Mouse (Mus musculus) megakaryocyte, embryonic 14.5 days (primary cell): Measurements from ENCODE around the gene Zzz3.

Source experiments
- FLI1 ChIP-seq: IDR thresholded peaks from 2 replicates; pipeline ENCODE4 v1.6.1; 2012; ENCODE audit warnings: low read length, inconsistent platforms, mixed read lengths
- GATA1 ChIP-seq: IDR thresholded peaks from 3 replicates; pipeline ENCODE4 v1.6.1; 2012; ENCODE audit warnings: mixed read lengths, low read length, inconsistent platforms, borderline replicate concordance

DNA sequence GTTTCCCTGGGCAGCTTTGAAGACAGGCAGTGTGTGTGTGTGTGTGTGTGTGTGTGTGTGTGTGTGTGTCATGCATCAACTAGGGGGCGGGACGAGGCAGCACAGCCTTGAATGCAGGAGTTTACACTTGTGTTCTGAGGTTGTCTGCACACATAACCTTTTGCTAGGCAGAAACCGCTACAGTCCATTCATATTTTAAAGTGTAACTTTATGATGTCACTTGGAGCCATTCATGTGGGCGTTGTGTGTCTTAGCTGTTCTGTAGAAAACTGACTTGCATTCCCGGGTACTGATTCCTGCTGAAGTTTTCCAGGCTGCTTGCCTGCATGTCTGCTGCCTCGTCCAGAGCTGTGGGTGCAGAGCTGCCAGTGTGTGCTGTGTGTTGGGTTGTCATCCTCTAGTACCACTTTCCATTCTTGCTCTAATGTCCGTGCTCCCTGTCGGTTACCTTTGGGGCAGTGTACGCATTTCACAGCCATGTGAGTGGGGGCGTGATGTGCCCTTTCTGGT is 66.8 kb downstream of the Zzz3 start:
- TF ChIP-seq GATA1 (no peak), FLI1 (no peak)
